8 mouse cellular contexts compared by ENCODE assay signal in genomic region chr7:28451531-28452360, GRCm38 (mm10). TPM values are rescaled to one million over a fixed set of nuclear protein-coding genes. Genes with fewer than 3 reads are reported as not detected.
DNase-seq lines count a peak whose midpoint lies in the region; ATAC-seq lines count a peak whose summit lies in the region.

Gene Lrfn1, plus strand, starts transcription at chr7:28451980.

- peak within 1 kb of the TSS; percentile 91 for H3K4me3 ChIP-seq in heart, embryonic 10.5 days
- H3K4me3 ChIP-seq in forebrain, embryonic 11.5 days (ENCODE audit: low read depth, low read length) = peak within 1 kb of the TSS; percentile 90
- H3K4me3 ChIP-seq in midbrain, embryonic 15.5 days = peak within 1 kb of the TSS; percentile 91

- H3K9me3 ChIP-seq in heart, embryonic 10.5 days = no peaks in the 10 kb centered on the region
- H3K9me3 ChIP-seq in forebrain, embryonic 11.5 days (ENCODE audit: control insufficient read depth, low read length) = no peaks in the 10 kb centered on the region
- H3K9me3 ChIP-seq in midbrain, embryonic 15.5 days = no peaks in the 10 kb centered on the region

- H3K27me3 ChIP-seq in heart, embryonic 10.5 days (ENCODE audit: insufficient read depth, poor library complexity, severe bottlenecking) = 0 out of 2 replicates have a peak, but pooled peaks cover 2% of the 10 kb centered on the region
- H3K27me3 ChIP-seq in forebrain, embryonic 11.5 days (ENCODE audit: control insufficient read depth, insufficient read depth, low read length) = no peaks in the 10 kb centered on the region
- no peaks in the 10 kb centered on the region for H3K27me3 ChIP-seq in midbrain, embryonic 15.5 days (replicated peaks)

- peak; percentile 80 for ATAC-seq in forebrain, embryonic 11.5 days (replicated peaks; ENCODE audit: low FRiP score)
- ATAC-seq in midbrain, embryonic 15.5 days (replicated peaks) = peak; percentile 76

- H3K36me3 ChIP-seq in heart, embryonic 10.5 days = peaks cover 5% of the 10 kb centered on the region; the same call in 1 of the 2 replicates
- H3K36me3 ChIP-seq in forebrain, embryonic 11.5 days (ENCODE audit: control insufficient read depth, insufficient read depth, low read length) = no peaks in the 10 kb centered on the region; the same call in 1 of the 2 replicates
- H3K36me3 ChIP-seq in midbrain, embryonic 15.5 days (replicated peaks) = peaks cover 14% of the 10 kb centered on the region

- H3K4me1 ChIP-seq in heart, embryonic 10.5 days = peaks cover 20% of the 10 kb centered on the region
- peaks cover 10% of the 10 kb centered on the region for H3K4me1 ChIP-seq in forebrain, embryonic 11.5 days (replicated peaks; ENCODE audit: control insufficient read depth, insufficient read depth, low read length)
- peaks cover 28% of the 10 kb centered on the region for H3K4me1 ChIP-seq in midbrain, embryonic 15.5 days

- under 1% methylated on average over 58 of the region's 97 CpGs for WGBS in heart, embryonic 10.5 days
- WGBS in forebrain, embryonic 11.5 days = 0% methylated on average over 47 of the region's 97 CpGs
- under 1% methylated on average over 29 of the region's 97 CpGs for WGBS in midbrain, embryonic 15.5 days

- H3K9ac ChIP-seq in forebrain, embryonic 11.5 days (ENCODE audit: low read length) = peak within 1 kb of the TSS; percentile 87
- H3K9ac ChIP-seq in midbrain, embryonic 15.5 days = peak within 1 kb of the TSS; percentile 91

- H3K4me2 ChIP-seq in forebrain, embryonic 11.5 days (ENCODE audit: low read depth, low read length, severe bottlenecking) = peak within 1 kb of the TSS; percentile 86
- H3K4me2 ChIP-seq in midbrain, embryonic 15.5 days = peak within 1 kb of the TSS; percentile 79

- peak within 1 kb of the TSS; percentile 86 for H3K27ac ChIP-seq in heart, embryonic 10.5 days
- H3K27ac ChIP-seq in forebrain, embryonic 11.5 days (ENCODE audit: low read depth, low read length) = peak within 1 kb of the TSS; percentile 12; the same call in 1 of the 2 replicates
- H3K27ac ChIP-seq in midbrain, embryonic 15.5 days = peak within 1 kb of the TSS; percentile 78

- DNase-seq in heart, embryonic 10.5 days (ENCODE audit: low spot score) = no peak
- DNase-seq in heart, adult 18-20 months = no peak
- DNase-seq in thymus, postnatal 4 days = peak; percentile 60
- no peak for DNase-seq in thymus, postnatal 0 days (ENCODE audit: low spot score)
- DNase-seq in forebrain, embryonic 11.5 days (ENCODE audit: low spot score) = peak; percentile 76
- no peak for DNase-seq in layer of hippocampus, postnatal 36 days
- no peak for DNase-seq in T-cell, adult 2 months (ENCODE audit: low spot score)

RNA-seq across cellular contexts. Expression of gene Lrfn1, which starts in this region (rescaled TPM):
- 1.5 and 1.9 TPM in 2 replicates for polyA plus RNA-seq in heart, embryonic 10.5 days (2016; fragmentation: Nextera tagmentation; extraction: Ambion mirVana)
- under 1 TPM; 0.46 to 0.65 TPM for total RNA-seq in heart, adult 18-20 months (2021)
- 0.86 and 1.1 TPM in 2 replicates for polyA plus RNA-seq in thymus, postnatal 0 days (2015; fragmentation: Nextera tagmentation; extraction: Ambion mirVana)
- polyA plus RNA-seq in forebrain, embryonic 11.5 days (2014; fragmentation: Nextera tagmentation; extraction: Ambion mirVana) = 6.1 and 8.2 TPM in 2 replicates
- total RNA-seq in layer of hippocampus, postnatal 36 days (2021) = 10 to 100 TPM; 64.3 to 72.3 TPM
- polyA plus RNA-seq in midbrain, embryonic 15.5 days (2015; fragmentation: Nextera tagmentation; extraction: Ambion mirVana) = 20.9 and 23.0 TPM in 2 replicates

Comparison
In these comparisons a context has a peak if more than half of its experiments do, and no peak if none do; other contexts are left out.
1. RNA of gene Lrfn1 (total RNA-seq): 64.3 to 72.3 TPM in layer of hippocampus, postnatal 36 days; 0.46 to 0.65 TPM in heart, adult 18-20 months; every median in the first group is over 10 times any median in the second.
2. DNase-seq: peak in thymus, postnatal 4 days (single experiment) and forebrain, embryonic 11.5 days (single experiment); none in heart, embryonic 10.5 days (single experiment), heart, adult 18-20 months (0 of 2), thymus, postnatal 0 days (single experiment), layer of hippocampus, postnatal 36 days (0 of 2) and T-cell, adult 2 months (single experiment).
3. H3K27ac ChIP-seq: peak in every context shown above with its lines; median percentile 86 in heart, embryonic 10.5 days; 78 in midbrain, embryonic 15.5 days; 12 in forebrain, embryonic 11.5 days.
4. Peak in every context shown above with its lines, with median percentiles within 50 percentile points of each other: H3K4me3 ChIP-seq.